Comparison of ENCODE assay signal across 18 mouse cellular contexts in genomic region chr17:81523943-81524342, GRCm38 (mm10).
"Had no signal": no experiment of that assay in that cellular context is flagged by ENCODE, and none has a peak within 500 bp of the region (broad histone marks: within the 10 kb centered on the region; RNA-seq: fewer than 3 reads in every experiment).

No protein-coding gene starts in this region.

- H3K4me2 ChIP-seq: liver, embryonic 13.5 days; neural tube, embryonic 13.5 days had no signal

- H3K4me1 ChIP-seq: liver, embryonic 13.5 days had no signal

- H3K9ac ChIP-seq: liver, embryonic 13.5 days; neural tube, embryonic 13.5 days had no signal

- DNase-seq: kidney, adult 18-20 months; kidney, adult 9 months; kidney, postnatal 14 days; kidney, postnatal 4 days; liver, embryonic 13.5 days; lung, adult 2 months; lung, postnatal 14 days; lung, postnatal 4 days; right cerebral cortex, adult 18-20 months; right cerebral cortex, postnatal 14 days; right cerebral cortex, postnatal 4 days; thymus, adult 2 months; thymus, postnatal 14 days; thymus, postnatal 4 days had no signal

- H3K27ac ChIP-seq: left cerebral cortex, adult 2 months; liver, embryonic 13.5 days; neural tube, embryonic 13.5 days; stomach, postnatal 0 days had no signal

- H3K27me3 ChIP-seq: liver, embryonic 13.5 days; neural tube, embryonic 13.5 days had no signal

- H3K9me3 ChIP-seq: liver, embryonic 13.5 days; neural tube, embryonic 13.5 days had no signal

- H3K4me3 ChIP-seq: left cerebral cortex, adult 2 months; liver, embryonic 13.5 days; myocyte; neural tube, embryonic 13.5 days had no signal

- H3K36me3 ChIP-seq: liver, embryonic 13.5 days; neural tube, embryonic 13.5 days had no signal
